In the genomic region with DNA sequence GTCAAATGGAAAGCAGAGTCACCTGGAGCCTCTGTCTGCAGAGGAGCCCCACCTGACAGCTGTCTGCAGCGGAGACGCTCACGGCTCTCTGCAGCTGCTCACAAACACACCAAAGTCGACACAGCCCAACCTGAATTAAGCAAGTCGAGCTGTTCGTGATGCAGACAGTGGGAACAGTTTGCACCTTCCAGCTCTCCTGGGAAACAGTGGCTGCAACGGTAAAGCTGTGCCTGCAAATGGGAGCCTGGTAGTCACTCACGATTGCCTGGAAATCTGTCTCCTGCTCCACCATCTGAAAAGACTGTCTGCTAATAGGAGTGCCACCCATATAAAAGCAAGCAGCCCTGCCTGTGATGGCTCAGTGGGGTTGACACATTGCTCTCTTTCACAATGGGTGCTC, we compare ENCODE assay signal across 15 mouse cellular contexts.
A peak's percentile ranks its signal among the peaks of the same experiment; 100 is the strongest.
DNase-seq lines count a peak whose midpoint lies in the region; ATAC-seq lines count a peak whose summit lies in the region.
"Had no signal": no experiment of that assay in that cellular context is flagged by ENCODE, and none has a peak within 500 bp of the region (broad histone marks: within the 10 kb centered on the region; RNA-seq: fewer than 3 reads in every experiment).

No protein-coding gene starts in this region.

- H3K9ac ChIP-seq in hindbrain, embryonic 13.5 days = no peak overlapping the region
- no peak overlapping the region for H3K9ac ChIP-seq in hindbrain, embryonic 12.5 days
- H3K9ac ChIP-seq in kidney, embryonic 16.5 days (replicated peaks; ENCODE audit: low read length) = no peak overlapping the region
- H3K9ac ChIP-seq in liver, embryonic 11.5 days (ENCODE audit: low read depth, low read length) = no peak overlapping the region
- H3K9ac ChIP-seq: embryonic facial prominence, embryonic 13.5 days; forebrain, embryonic 12.5 days had no signal

- no peak for ATAC-seq in hindbrain, embryonic 13.5 days (ENCODE audit: low FRiP score)
- no peak for ATAC-seq in hindbrain, embryonic 12.5 days (ENCODE audit: low FRiP score)
- no peak for ATAC-seq in kidney, embryonic 16.5 days (ENCODE audit: low FRiP score, low TSS enrichment)
- ATAC-seq in liver, embryonic 11.5 days (replicated peaks; ENCODE audit: low FRiP score) = no peak
- ATAC-seq: intestine, embryonic 16.5 days had no signal

- H3K4me1 ChIP-seq in hindbrain, embryonic 13.5 days (replicated peaks) = no peaks in the 10 kb centered on the region
- no peaks in the 10 kb centered on the region for H3K4me1 ChIP-seq in hindbrain, embryonic 12.5 days
- H3K4me1 ChIP-seq in kidney, embryonic 16.5 days (ENCODE audit: insufficient read depth, low read length) = no peaks in the 10 kb centered on the region
- no peaks in the 10 kb centered on the region for H3K4me1 ChIP-seq in liver, embryonic 11.5 days (replicated peaks; ENCODE audit: control insufficient read depth, insufficient read depth, low read length)
- H3K4me1 ChIP-seq: embryonic facial prominence, embryonic 13.5 days; forebrain, embryonic 12.5 days had no signal

- H3K36me3 ChIP-seq in hindbrain, embryonic 13.5 days = no peaks in the 10 kb centered on the region
- H3K36me3 ChIP-seq in hindbrain, embryonic 12.5 days = no peaks in the 10 kb centered on the region
- no peaks in the 10 kb centered on the region for H3K36me3 ChIP-seq in kidney, embryonic 16.5 days (ENCODE audit: insufficient read depth, low read length)
- H3K36me3 ChIP-seq in liver, embryonic 11.5 days (ENCODE audit: control insufficient read depth, insufficient read depth, low read length) = no peaks in the 10 kb centered on the region
- H3K36me3 ChIP-seq: embryonic facial prominence, embryonic 13.5 days; forebrain, embryonic 12.5 days had no signal

- H3K4me2 ChIP-seq in hindbrain, embryonic 13.5 days = no peak overlapping the region
- H3K4me2 ChIP-seq in hindbrain, embryonic 12.5 days (replicated peaks) = no peak overlapping the region
- no peak overlapping the region for H3K4me2 ChIP-seq in kidney, embryonic 16.5 days (replicated peaks; ENCODE audit: low read depth, low read length)
- H3K4me2 ChIP-seq in liver, embryonic 11.5 days = no peak overlapping the region
- H3K4me2 ChIP-seq: embryonic facial prominence, embryonic 13.5 days; forebrain, embryonic 12.5 days had no signal

- no peak overlapping the region for H3K4me3 ChIP-seq in hindbrain, embryonic 13.5 days
- H3K4me3 ChIP-seq in hindbrain, embryonic 12.5 days = no peak overlapping the region
- H3K4me3 ChIP-seq in kidney, embryonic 16.5 days (ENCODE audit: low read length) = no peak overlapping the region
- no peak overlapping the region for H3K4me3 ChIP-seq in liver, embryonic 11.5 days (ENCODE audit: low read depth, low read length)
- H3K4me3 ChIP-seq: embryonic facial prominence, embryonic 13.5 days; forebrain, embryonic 12.5 days had no signal

- H3K27ac ChIP-seq in hindbrain, embryonic 13.5 days = 0 out of 2 replicates have a peak overlapping the region, but pooled peaks have one; percentile 0
- H3K27ac ChIP-seq in hindbrain, embryonic 12.5 days = no peak overlapping the region
- H3K27ac ChIP-seq in kidney, embryonic 16.5 days (ENCODE audit: low read length) = no peak overlapping the region
- no peak overlapping the region for H3K27ac ChIP-seq in liver, embryonic 11.5 days (ENCODE audit: low read depth, low read length)
- H3K27ac ChIP-seq: embryonic facial prominence, embryonic 13.5 days; forebrain, embryonic 12.5 days; stomach, postnatal 0 days had no signal

- H3K27me3 ChIP-seq in hindbrain, embryonic 13.5 days = no peaks in the 10 kb centered on the region
- no peaks in the 10 kb centered on the region for H3K27me3 ChIP-seq in hindbrain, embryonic 12.5 days
- H3K27me3 ChIP-seq in kidney, embryonic 16.5 days (ENCODE audit: insufficient read depth, low read length) = no peaks in the 10 kb centered on the region
- H3K27me3 ChIP-seq in liver, embryonic 11.5 days (replicated peaks; ENCODE audit: control insufficient read depth, insufficient read depth, low read length) = no peaks in the 10 kb centered on the region
- H3K27me3 ChIP-seq: embryonic facial prominence, embryonic 13.5 days; forebrain, embryonic 12.5 days had no signal

- no peaks in the 10 kb centered on the region for H3K9me3 ChIP-seq in hindbrain, embryonic 13.5 days
- no peaks in the 10 kb centered on the region for H3K9me3 ChIP-seq in hindbrain, embryonic 12.5 days (replicated peaks)
- no peaks in the 10 kb centered on the region for H3K9me3 ChIP-seq in kidney, embryonic 16.5 days (ENCODE audit: low read length)
- no peaks in the 10 kb centered on the region for H3K9me3 ChIP-seq in liver, embryonic 11.5 days (ENCODE audit: control insufficient read depth, low read length)
- H3K9me3 ChIP-seq: embryonic facial prominence, embryonic 13.5 days; forebrain, embryonic 12.5 days had no signal

- 48% methylated on average over 8 of the region's 8 CpGs for WGBS in hindbrain, embryonic 13.5 days
- WGBS in hindbrain, embryonic 12.5 days = 49% methylated on average over 8 of the region's 8 CpGs
- 34% methylated on average over 8 of the region's 8 CpGs for WGBS in kidney, embryonic 16.5 days
- 37% methylated on average over 8 of the region's 8 CpGs for WGBS in liver, embryonic 11.5 days

- peak; percentile 65 for DNase-seq in right cerebral cortex, adult 18-20 months
- DNase-seq in right cerebral cortex, postnatal 14 days = no peak
- DNase-seq in layer of hippocampus, postnatal 10 days (ENCODE audit: low spot score in 2 of 2) = peak; percentile 41 to 54
- peak; percentile 54 to 66 for DNase-seq in right cerebral cortex, postnatal 36 days (ENCODE audit: low spot score in 2 of 2)
- DNase-seq in liver, embryonic 11.5 days (ENCODE audit: low spot score) = no peak
- DNase-seq: cerebellum, postnatal 10 days; kidney, postnatal 25 days; lung, postnatal 10 days had no signal

Comparison
In these comparisons a context has a peak if more than half of its experiments do, and no peak if none do; other contexts are left out.
1. DNase-seq: peak in right cerebral cortex, adult 18-20 months (single experiment), layer of hippocampus, postnatal 10 days (2 of 2) and right cerebral cortex, postnatal 36 days (2 of 2); none in right cerebral cortex, postnatal 14 days (single experiment) and liver, embryonic 11.5 days (single experiment).